Mouse (Mus musculus): ENCODE measurements around the gene Brf1.
A peak's percentile ranks its signal among the peaks of the same experiment; 100 is the strongest.

GRCm38 (mm10) chr12:112929562-112930352, 70.7 kb downstream of the Brf1 start, which contains the start of gene Jag2:
- 0 out of 2 replicates have a peak, but pooled peaks have one; percentile 10 for TF ChIP-seq POLR2A (IDR thresholded peaks at IDR 0.05; ENCODE audit: borderline replicate concordance, extremely low read depth, low read depth, low read length)
- TF ChIP-seq CTCF (IDR thresholded peaks at IDR 0.05; ENCODE audit: insufficient read depth, low read length) = no peak
